Mouse (Mus musculus): ENCODE data around the gene Efcab9.

DNA sequence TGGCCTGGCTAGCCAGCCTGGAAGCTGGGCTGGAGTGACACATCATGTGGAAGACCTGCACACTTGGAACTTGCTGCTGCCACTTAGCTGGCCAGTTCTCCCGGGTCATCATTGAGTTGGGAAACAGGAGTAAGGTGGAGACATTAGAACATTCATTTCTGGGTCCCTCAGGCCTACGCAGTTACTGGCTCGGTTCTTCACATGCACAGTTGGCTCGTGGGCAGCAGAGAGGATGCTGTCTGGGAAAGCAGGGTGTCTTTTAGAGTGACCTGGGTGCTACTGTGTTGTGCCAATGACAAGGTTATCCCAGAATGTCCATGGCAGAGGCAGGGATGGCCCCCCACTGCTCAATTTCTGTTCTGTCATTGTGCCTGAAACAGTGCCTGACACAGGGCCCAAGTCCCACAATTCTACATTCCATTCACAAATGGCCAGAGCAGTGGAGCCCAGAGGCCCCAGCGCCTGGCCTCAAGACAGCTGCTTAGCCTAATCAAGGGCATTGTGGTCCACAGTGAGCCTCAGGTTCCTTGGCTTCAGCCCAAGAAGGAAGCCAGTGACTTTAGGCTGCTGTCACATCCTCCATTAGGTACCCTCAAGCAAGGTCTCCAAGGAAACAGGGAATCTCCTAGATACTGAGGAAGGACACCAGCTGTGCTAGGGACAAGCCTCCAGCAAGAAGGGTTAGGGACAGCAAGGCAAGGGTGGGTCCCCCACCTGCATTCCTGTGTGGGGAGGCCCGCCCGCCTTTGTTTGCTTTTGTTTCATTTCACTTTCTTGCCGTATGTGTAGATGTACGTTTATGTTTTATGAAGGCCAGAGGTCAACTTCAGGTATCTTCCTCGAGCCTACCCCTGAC is 35.3 kb upstream of the Efcab9 start:
- TF ChIP-seq GATA1 (IDR thresholded peaks at IDR 0.05; ENCODE audit: borderline replicate concordance, low read length) (no peak), FLI1 (IDR thresholded peaks at IDR 0.05; ENCODE audit: low read length) (no peak)
